Mouse (Mus musculus) CH12.LX (cell line): ENCODE data around the gene Tctex1d1. TPM values are rescaled to one million over a fixed set of nuclear protein-coding genes. Genes with fewer than 3 reads are reported as not detected.

Experiments
- DNase-seq: peaks from one replicate; pipeline ENCODE4 v3.0.0-alpha.2; 2013; ENCODE audit errors: extremely low read depth
- H3K27ac ChIP-seq: 2 replicates; pipeline ENCODE4 v1.5.1; 2012; ENCODE audit warnings: low read depth, mild to moderate bottlenecking, control low read depth, moderate library complexity; ENCODE audit not compliant: insufficient read depth
- H3K27me3 ChIP-seq: replicated peaks from 2 replicates; pipeline ENCODE3; 2012; ENCODE audit warnings: inconsistent platforms
- H3K36me3 ChIP-seq, 2 experiments: replicated peaks in 1 of 2; 2 replicates each; pipeline versions ENCODE3 to v1.6.1; 2012; ENCODE audit warnings: inconsistent platforms in 1 of 2, low read length in 1 of 2, mild to moderate bottlenecking in 1 of 2, mixed read lengths in 1 of 2, moderate library complexity in 1 of 2; ENCODE audit not compliant: control insufficient read depth in 1 of 2, insufficient read depth in 1 of 2
- H3K4me1 ChIP-seq, 2 experiments: 2 replicates each; pipeline ENCODE4 v1.6.1; 2012; ENCODE audit warnings: inconsistent platforms in 1 of 2, moderate library complexity in 1 of 2; ENCODE audit not compliant: insufficient read depth in 2 of 2, control insufficient read depth in 1 of 2
- H3K4me2 ChIP-seq: 2 replicates; pipeline ENCODE4 v1.6.1; 2012; ENCODE audit warnings: low read depth, mild to moderate bottlenecking, control low read depth; ENCODE audit not compliant: poor library complexity, insufficient read depth, severe bottlenecking
- H3K4me3 ChIP-seq, 3 experiments: fragments of 150-350 bp in 1 of 3; sonication (generic) in 1 of 3; replicated peaks in 1 of 3; 2 replicates each; pipeline versions ENCODE3 to v1.5.1; 2011 to 2012; ENCODE audit warnings: low read depth in 2 of 3, low read length in 2 of 3, mild to moderate bottlenecking in 2 of 3, moderate library complexity in 2 of 3, control low read depth in 1 of 3, improper control_type of control experiment in 1 of 3, inconsistent platforms in 1 of 3, mixed read lengths in 1 of 3; ENCODE audit not compliant: poor library complexity in 1 of 3
- H3K79me2 ChIP-seq: replicated peaks from 2 replicates; pipeline ENCODE4 v1.6.1; 2012; ENCODE audit warnings: mild to moderate bottlenecking, moderate library complexity; ENCODE audit not compliant: control insufficient read depth, poor library complexity, insufficient read depth, severe bottlenecking; ENCODE audit errors: extremely low read depth
- H3K9ac ChIP-seq: 2 replicates; pipeline ENCODE4 v1.6.1; 2012; ENCODE audit warnings: low read depth, mild to moderate bottlenecking, control low read depth, moderate library complexity; ENCODE audit not compliant: insufficient read depth
- H3K9me3 ChIP-seq: replicated peaks from 2 replicates; pipeline ENCODE3; 2012; ENCODE audit warnings: low read length, inconsistent platforms, mixed read lengths
- BHLHE40 ChIP-seq: IDR thresholded peaks from 2 replicates; pipeline ENCODE4 v1.6.1; 2011; ENCODE audit warnings: mild to moderate bottlenecking, low read depth, low read length, improper control_type of control experiment
- CTCF ChIP-seq, 2 experiments: IDR thresholded peaks in 1 of 2; conservative IDR thresholded peaks in 1 of 2; 2 replicates each; pipeline ENCODE4 v1.5.1; 2011 to 2012; ENCODE audit warnings: low read depth in 2 of 2, low read length in 2 of 2, improper control_type of control experiment in 1 of 2, inconsistent platforms in 1 of 2, mild to moderate bottlenecking in 1 of 2, moderate library complexity in 1 of 2
- HCFC1 ChIP-seq: IDR thresholded peaks from 2 replicates; pipeline ENCODE4 v1.6.1; 2012; ENCODE audit warnings: low read depth, mild to moderate bottlenecking, inconsistent platforms, low read length, improper control_type of control experiment
- JUND ChIP-seq: conservative IDR thresholded peaks from 2 replicates; pipeline ENCODE4 v1.6.1; 2011; ENCODE audit warnings: low read depth, low read length, improper control_type of control experiment
- KAT2A ChIP-seq: IDR thresholded peaks from 2 replicates; pipeline ENCODE4 v1.6.1; 2012; ENCODE audit warnings: low read length, improper control_type of control experiment, inconsistent platforms; ENCODE audit not compliant: insufficient replicate concordance
- NRF1 ChIP-seq: IDR thresholded peaks from 2 replicates; pipeline ENCODE4 v1.6.1; 2014; ENCODE audit warnings: low read depth, mild to moderate bottlenecking, inconsistent platforms, low read length, improper control_type of control experiment, moderate library complexity
- POLR2AphosphoS2 ChIP-seq: IDR thresholded peaks from 2 replicates; pipeline ENCODE4 v1.6.1; 2011; ENCODE audit warnings: low read depth, low read length, improper control_type of control experiment
- RAD21 ChIP-seq: IDR thresholded peaks from 2 replicates; pipeline ENCODE4 v1.6.1; 2011; ENCODE audit warnings: low read depth, mild to moderate bottlenecking, low read length, improper control_type of control experiment, moderate library complexity
- RCOR1 ChIP-seq: conservative IDR thresholded peaks from 2 replicates; pipeline ENCODE4 v1.6.1; 2012; ENCODE audit warnings: low read depth, mild to moderate bottlenecking, inconsistent platforms, low read length, improper control_type of control experiment
- SMC3 ChIP-seq: IDR thresholded peaks from 2 replicates; pipeline ENCODE4 v1.6.1; 2011; ENCODE audit warnings: low read depth, low read length, improper control_type of control experiment
- TCF12 ChIP-seq: IDR thresholded peaks from 2 replicates; pipeline ENCODE4 v1.6.1; 2014; ENCODE audit warnings: low read depth, mild to moderate bottlenecking, inconsistent platforms, low read length, improper control_type of control experiment
- USF1 ChIP-seq: IDR thresholded peaks from 2 replicates; pipeline ENCODE4 v1.6.1; 2014; ENCODE audit warnings: low read depth, mild to moderate bottlenecking, inconsistent platforms, low read length, improper control_type of control experiment
- ZKSCAN1 ChIP-seq: IDR thresholded peaks from 2 replicates; pipeline ENCODE4 v1.6.1; 2012; ENCODE audit warnings: low read depth, inconsistent platforms, low read length, improper control_type of control experiment, borderline replicate concordance
- ZMIZ1 ChIP-seq: IDR thresholded peaks from 2 replicates; pipeline ENCODE4 v1.6.1; 2012; ENCODE audit warnings: low read depth, mild to moderate bottlenecking, inconsistent platforms, low read length, improper control_type of control experiment
- ZNF384 ChIP-seq: IDR thresholded peaks from 2 replicates; pipeline ENCODE4 v1.6.1; 2012; ENCODE audit warnings: low read depth, low read length, improper control_type of control experiment, inconsistent platforms
- dilution Hi-C: fragments of 300-500 bp; cut with MboI; formaldehyde crosslinking; loops from 2 replicates; pipeline ENCODE4 v1.14.3; 2020; ENCODE audit warnings: low sequenced_read_pairs; ENCODE audit not compliant: extremely low pct_unique_long_range_greater_than_20kb, extremely low pct_ligation_motif_present
- in situ Hi-C: fragments of 300-500 bp; cut with MboI; formaldehyde crosslinking; loops from 3 replicates; pipeline ENCODE4 v1.14.3; 2019; ENCODE audit warnings: low sequenced_read_pairs, low pct_ligation_motif_present, low pct_unique_long_range_greater_than_20kb, mixed read lengths
- polyA plus RNA-seq: library from polyadenylated mRNA; unstranded; fragments of >175 nt; gene quantifications from 2 replicates; pipeline ENCODE4 v1.2.1, GENCODE M21; 2012; ENCODE audit warnings: low read depth; ENCODE audit not compliant: insufficient read length
- total RNA-seq, 2 experiments: library from RNA; depleted of rRNA; stranded (reverse); fragments of 300-350 nt in 1 of 2; fragments of >200 nt in 1 of 2; gene quantifications; 2 replicates each; pipeline ENCODE4 v1.2.3; 2012 to 2014

The Tctex1d1 gene
- total and polyA plus RNA-seq, 3 experiments: not detected

DNA sequence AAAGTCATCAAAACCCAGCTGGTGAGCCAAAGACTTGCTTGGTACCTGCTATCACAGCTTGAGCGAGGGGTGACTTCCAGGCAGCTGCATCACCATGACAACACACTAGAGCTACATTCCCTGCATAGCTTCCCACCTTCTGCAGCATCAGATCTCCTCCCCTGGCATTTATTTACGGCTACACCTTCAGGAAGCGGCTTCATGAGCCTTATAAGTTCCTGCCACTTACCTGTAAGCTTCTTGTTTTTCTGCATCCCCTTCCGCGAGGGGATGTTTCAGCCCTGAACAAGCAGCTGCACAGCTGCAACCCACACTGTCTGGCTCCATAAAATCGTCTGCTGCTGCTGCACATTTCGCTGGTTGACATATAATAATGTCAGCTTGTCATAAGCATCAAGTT lies 33.4 kb downstream of the Tctex1d1 start:
- H3K9ac ChIP-seq: no peak overlapping the region
- dilution Hi-C loops (no loop called here), in situ Hi-C loops (no loop called here)
- H3K36me3 ChIP-seq: no peaks in the 10 kb centered on the region
- H3K4me3 ChIP-seq: no peak overlapping the region
- H3K79me2 ChIP-seq: no peaks in the 10 kb centered on the region
- 0 out of 4 replicates have a peak, but pooled peaks cover 0 to 4% of the 10 kb centered on the region in 2 experiments for H3K4me1 ChIP-seq
- H3K27ac ChIP-seq: no peak overlapping the region
- H3K27me3 ChIP-seq: no peaks in the 10 kb centered on the region
- DNase-seq: no peak
- H3K9me3 ChIP-seq: no peaks in the 10 kb centered on the region
- no peak overlapping the region for H3K4me2 ChIP-seq
- TF ChIP-seq ZNF384 (no peak), RCOR1 (no peak), USF1 (no peak), ZKSCAN1 (no peak), SMC3 (no peak), RAD21 (no peak), KAT2A (no peak), NRF1 (no peak), TCF12 (no peak), HCFC1 (no peak), ZMIZ1 (no peak)

DNA sequence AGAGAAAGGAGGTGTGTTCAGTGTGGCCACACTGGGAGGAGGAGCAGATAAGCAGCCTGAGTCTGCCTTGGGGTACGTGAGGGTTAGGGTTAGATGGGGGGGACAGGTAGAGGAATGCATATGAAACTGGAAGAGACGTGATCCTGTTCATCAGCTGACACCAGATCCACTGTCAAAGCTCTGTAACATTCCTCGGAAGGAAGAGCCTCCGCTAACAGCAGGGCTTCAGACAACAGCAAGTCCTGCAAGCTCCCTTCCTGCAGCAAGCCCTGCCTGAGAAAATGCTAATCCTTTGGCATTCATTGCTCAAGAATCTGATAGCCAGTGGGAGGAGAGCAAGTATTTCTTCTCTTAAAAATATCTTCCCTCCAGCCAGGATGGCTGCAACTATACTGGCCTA lies 35.1 kb downstream of the Tctex1d1 start:
- Histone ChIP-seq H3K36me3 (no peaks in the 10 kb centered on the region), H3K79me2 (no peaks in the 10 kb centered on the region), H3K9ac (no peak overlapping the region), H3K4me2 (no peak overlapping the region), H3K9me3 (no peaks in the 10 kb centered on the region), H3K27me3 (no peaks in the 10 kb centered on the region), H3K27ac (no peak overlapping the region), H3K4me3 (no peak overlapping the region), H3K4me1 (0 out of 4 replicates have a peak, but pooled peaks cover 0 to 4% of the 10 kb centered on the region in 2 experiments)
- DNase-seq: no peak
- TF ChIP-seq RAD21 (no peak), RCOR1 (no peak), CTCF (conservative IDR thresholded peaks at IDR 0.05 in 1 of 2, IDR thresholded peaks at IDR 0.05 in 1 of 2; ENCODE audit: low read depth in 2 of 2, low read length in 2 of 2) (no peak), BHLHE40 (no peak), POLR2AphosphoS2 (no peak), JUND (no peak)
- in situ Hi-C loops (no loop called here), dilution Hi-C loops (no loop called here)
